Mouse (Mus musculus) embryonic facial prominence, embryonic 15.5 days (tissue): ENCODE measurements around the gene Gm8281. TPM values are rescaled to one million over a fixed set of nuclear protein-coding genes. Genes with fewer than 3 reads are reported as not detected.
A peak's percentile ranks its signal among the peaks of the same experiment; 100 is the strongest.
"Not testable (repeated sequence)": the region's sequence is repeated elsewhere in the genome, so short reads cannot be mapped to it uniquely, and the experiment has no call there.

ENCODE experiments used
- ATAC-seq: fragments of 200-750 bp; cut with Nextera tagmentation; 2 replicates; pipeline ENCODE4 v1.8.0; 2017; ENCODE audit warnings: low read depth, moderate TSS enrichment; ENCODE audit not compliant: insufficient number of reproducible peaks, low FRiP score, low TSS enrichment
- H3K27ac ChIP-seq: fragments of 300-500 bp; sonication (generic); replicated peaks from 2 replicates; pipeline ENCODE4 v1.5.1; 2015; ENCODE audit warnings: mild to moderate bottlenecking, inconsistent platforms
- H3K27me3 ChIP-seq: fragments of 300-500 bp; sonication (generic); 2 replicates; pipeline ENCODE4 v1.6.1; 2015; ENCODE audit warnings: inconsistent platforms
- H3K36me3 ChIP-seq: fragments of 300-500 bp; sonication (generic); 2 replicates; pipeline ENCODE4 v1.6.1; 2015; ENCODE audit warnings: mild to moderate bottlenecking, inconsistent platforms
- H3K4me1 ChIP-seq: fragments of 300-500 bp; sonication (generic); 2 replicates; pipeline ENCODE4 v1.6.1; 2015; ENCODE audit warnings: inconsistent platforms
- H3K4me2 ChIP-seq: fragments of 300-500 bp; sonication (generic); replicated peaks from 2 replicates; pipeline ENCODE4 v1.6.1; 2015; ENCODE audit warnings: mild to moderate bottlenecking, inconsistent platforms
- H3K4me3 ChIP-seq: fragments of 300-500 bp; sonication (generic); replicated peaks from 2 replicates; pipeline ENCODE4 v1.5.1; 2015; ENCODE audit warnings: mild to moderate bottlenecking, inconsistent platforms
- H3K9ac ChIP-seq: fragments of 300-500 bp; sonication (generic); 2 replicates; pipeline ENCODE4 v1.6.1; 2015; ENCODE audit warnings: inconsistent platforms
- H3K9me3 ChIP-seq: fragments of 300-500 bp; sonication (generic); replicated peaks from 2 replicates; pipeline ENCODE4 v1.6.1; 2016; ENCODE audit warnings: inconsistent platforms
- WGBS: fragments of 180-500 bp; shearing (Covaris S2); methylation state at CpG from one replicate; pipeline ENCODE4 v1.1.7; 2015; 5-methylcytosine and 5-hydroxymethylcytosine counted together
- polyA plus RNA-seq: library from polyadenylated mRNA; unstranded; fragments of >200 nt; fragmentation: Nextera tagmentation; extraction: Ambion mirVana; gene quantifications from 2 replicates; pipeline ENCODE4 v1.2.1, GENCODE M21; 2015

Gm8281 gene
- 0.12 and 0.47 TPM in 2 replicates for polyA plus RNA-seq

GRCm38 (mm10) chr14:5070611-5071490, at the start of gene Gm8281:
Gm8281 (plus strand) TSS chr14:5071040.
- Histone ChIP-seq H3K4me2 (peak within 1 kb of the TSS; percentile 68), H3K4me3 (peak within 1 kb of the TSS; percentile 39)
- H3K4me1 ChIP-seq, H3K9me3 ChIP-seq, ATAC-seq, H3K36me3 ChIP-seq, H3K27me3 ChIP-seq, H3K9ac ChIP-seq, H3K27ac ChIP-seq: not testable (repeated sequence)
- 2% methylated on average over 38 of the region's 63 CpGs for WGBS

DNA sequence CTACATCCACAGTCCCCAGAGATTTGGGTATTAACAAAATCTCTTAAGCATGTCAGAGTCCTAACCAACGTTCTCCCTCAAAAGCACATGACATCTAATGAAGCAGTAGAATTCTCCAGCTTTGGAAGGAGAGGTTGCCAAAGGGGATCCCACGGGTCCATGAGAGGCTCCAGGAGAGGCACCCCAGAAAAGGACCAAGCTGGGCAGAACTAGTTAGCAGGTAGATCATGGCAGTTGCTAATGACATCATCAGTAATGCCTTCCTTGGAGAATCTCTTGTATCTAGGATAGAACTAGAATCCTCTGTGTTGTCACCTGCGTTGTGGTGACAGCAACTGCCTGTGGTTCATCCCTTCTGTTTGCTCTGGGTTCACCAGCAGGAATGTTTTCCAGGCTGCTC, 20.5 kb upstream of the Gm8281 start, which contains the start of gene 4930555G01Rik:
TSS of gene 4930555G01Rik (plus strand) at position 301 of the 400 bp plus-strand sequence.
- H3K36me3 ChIP-seq, H3K4me1 ChIP-seq, H3K9ac ChIP-seq, ATAC-seq, H3K9me3 ChIP-seq, H3K27ac ChIP-seq, H3K27me3 ChIP-seq, H3K4me3 ChIP-seq, H3K4me2 ChIP-seq: not testable (repeated sequence)
- WGBS, result no CpG with 5 or more reads among the region's 3 CpGs

DNA sequence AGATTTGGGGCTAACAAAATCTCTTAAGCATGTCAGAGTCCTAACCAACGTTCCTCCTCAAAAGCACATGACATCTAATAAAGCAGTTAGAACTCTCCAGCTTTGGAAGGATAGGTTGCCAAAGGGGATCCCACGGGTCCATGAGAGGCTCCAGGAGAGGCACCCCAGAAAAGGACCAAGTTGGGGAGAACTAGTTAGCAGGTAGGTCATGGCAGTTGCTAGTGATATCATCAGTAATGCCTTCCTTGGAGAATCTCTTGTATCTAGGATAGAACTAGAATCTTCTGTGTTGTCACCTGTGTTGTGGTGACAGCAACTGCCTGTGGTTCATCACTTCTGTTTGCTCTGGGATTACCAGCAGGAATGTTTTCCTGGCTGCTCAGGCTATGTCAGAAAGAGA, 60.4 kb downstream of the Gm8281 start, which contains the start of gene Gm8279:
TSS of gene Gm8279 (plus strand) at position 301 of the 400 bp plus-strand sequence.
- not testable (repeated sequence) for H3K36me3 ChIP-seq, H3K4me1 ChIP-seq, H3K9me3 ChIP-seq, H3K4me2 ChIP-seq, ATAC-seq, H3K27me3 ChIP-seq, H3K4me3 ChIP-seq, H3K27ac ChIP-seq, H3K9ac ChIP-seq
- WGBS, result 69% methylated on average over 2 of the region's 2 CpGs

Other genes starting within 250 kb of the Gm8281 start
- not detected in 2 replicates for gene Gm3269, start 232.9 kb upstream of the Gm8281 start, polyA plus RNA-seq
- 0.33 and 0.45 TPM in 2 replicates for gene Gm3264, start 215.5 kb upstream of the Gm8281 start, polyA plus RNA-seq
- not detected in 2 replicates for gene Gm3278, start 178.6 kb upstream of the Gm8281 start, polyA plus RNA-seq
- not detected in 2 replicates for gene Gm8297, start 87.1 kb upstream of the Gm8281 start, polyA plus RNA-seq
- not detected in 2 replicates for gene Gm3298, start 55.1 kb upstream of the Gm8281 start, polyA plus RNA-seq
- gene 4930555G01Rik, start 20.4 kb upstream of the Gm8281 start, polyA plus RNA-seq, result not detected in 2 replicates
- gene Gm8279, start 60.5 kb downstream of the Gm8281 start, polyA plus RNA-seq, result not detected in 2 replicates
- gene Gm3317, start 93.5 kb downstream of the Gm8281 start, polyA plus RNA-seq, result not detected in 2 replicates
- not detected in 2 replicates for gene Gm8271, start 114.8 kb downstream of the Gm8281 start, polyA plus RNA-seq
- not detected in 2 replicates for gene Gm3526, start 189.5 kb downstream of the Gm8281 start, polyA plus RNA-seq